Mouse (Mus musculus) hindbrain, embryonic 15.5 days (tissue): ENCODE results near the gene Mbnl1. TPM values are rescaled to one million over a fixed set of nuclear protein-coding genes. Genes with fewer than 3 reads are reported as not detected.
A peak's percentile ranks its signal among the peaks of the same experiment; 100 is the strongest.

ENCODE experiments used
- ATAC-seq: fragments of 200-750 bp; cut with Nextera tagmentation; 2 replicates; pipeline ENCODE4 v1.8.0; 2017; ENCODE audit warnings: low read depth, moderate number of reproducible peaks, moderate TSS enrichment; ENCODE audit not compliant: low FRiP score
- H3K27ac ChIP-seq: fragments of 300-500 bp; sonication (generic); replicated peaks from 2 replicates; pipeline ENCODE4 v1.5.1; 2015; ENCODE audit warnings: mild to moderate bottlenecking, inconsistent platforms
- H3K27me3 ChIP-seq: fragments of 300-500 bp; sonication (generic); 2 replicates; pipeline ENCODE4 v1.6.1; 2015; ENCODE audit warnings: control low read depth, inconsistent platforms
- H3K36me3 ChIP-seq: fragments of 300-500 bp; sonication (generic); 2 replicates; pipeline ENCODE4 v1.6.1; 2015; ENCODE audit warnings: control low read depth, inconsistent platforms
- H3K4me1 ChIP-seq: fragments of 300-500 bp; sonication (generic); replicated peaks from 2 replicates; pipeline ENCODE4 v1.6.1; 2015; ENCODE audit warnings: control low read depth, inconsistent platforms
- H3K4me2 ChIP-seq: fragments of 300-500 bp; sonication (generic); 2 replicates; pipeline ENCODE4 v1.6.1; 2015; ENCODE audit warnings: moderate library complexity, mild to moderate bottlenecking, inconsistent platforms
- H3K4me3 ChIP-seq: fragments of 300-500 bp; sonication (generic); 2 replicates; pipeline ENCODE4 v1.5.1; 2015; ENCODE audit warnings: mild to moderate bottlenecking, inconsistent platforms
- H3K9ac ChIP-seq: fragments of 300-500 bp; sonication (generic); 2 replicates; pipeline ENCODE4 v1.6.1; 2015; ENCODE audit warnings: inconsistent platforms
- H3K9me3 ChIP-seq: fragments of 300-500 bp; sonication (generic); 2 replicates; pipeline ENCODE4 v1.6.1; 2016; ENCODE audit warnings: control low read depth, inconsistent platforms
- WGBS: fragments of 180-500 bp; shearing (Covaris S2); methylation state at CpG from one replicate; pipeline ENCODE4 v1.1.7; 2015; 5-methylcytosine and 5-hydroxymethylcytosine counted together
- polyA plus RNA-seq: library from polyadenylated mRNA; unstranded; fragments of >200 nt; fragmentation: Nextera tagmentation; extraction: Ambion mirVana; gene quantifications from 2 replicates; pipeline ENCODE4 v1.2.1, GENCODE M21; 2015

The Mbnl1 gene
- polyA plus RNA-seq, 1 experiment from 2014 or later = 46.0 TPM

GRCm38 (mm10) chr3:60538214-60538971 is 65.8 kb downstream of the Mbnl1 start:
- WGBS = 85% methylated on average over 3 of the region's 3 CpGs
- no peaks in the 10 kb centered on the region for H3K9me3 ChIP-seq
- no peak overlapping the region for H3K4me3 ChIP-seq
- H3K9ac ChIP-seq = no peak overlapping the region
- H3K36me3 ChIP-seq = no peaks in the 10 kb centered on the region
- no peak overlapping the region for H3K4me2 ChIP-seq
- H3K27me3 ChIP-seq = no peaks in the 10 kb centered on the region
- no peak overlapping the region for H3K27ac ChIP-seq
- ATAC-seq = no peak
- H3K4me1 ChIP-seq = no peaks in the 10 kb centered on the region

- no peak overlapping the region for H3K9ac ChIP-seq
- ATAC-seq = no peak
Measured at GRCm38 (mm10) chr3:60541121-60541520, 68.5 kb downstream of the Mbnl1 start.

GRCm38 (mm10) chr3:60546196-60546595 is 73.6 kb downstream of the Mbnl1 start:
- WGBS = 84% methylated on average over 9 of the region's 9 CpGs
- no peak for ATAC-seq
- H3K4me2 ChIP-seq = no peak overlapping the region
- H3K27ac ChIP-seq = no peak overlapping the region
- no peaks in the 10 kb centered on the region for H3K4me1 ChIP-seq
- H3K27me3 ChIP-seq = no peaks in the 10 kb centered on the region
- H3K4me3 ChIP-seq = no peak overlapping the region
- no peaks in the 10 kb centered on the region for H3K9me3 ChIP-seq
- H3K9ac ChIP-seq = no peak overlapping the region
- H3K36me3 ChIP-seq = no peaks in the 10 kb centered on the region

More at GRCm38 (mm10) chr3:60541121-60541520, 68.5 kb downstream of the Mbnl1 start:
- H3K27me3 ChIP-seq = no peaks in the 10 kb centered on the region
- H3K4me3 ChIP-seq = no peak overlapping the region
- H3K36me3 ChIP-seq = no peaks in the 10 kb centered on the region
- no peak overlapping the region for H3K27ac ChIP-seq
- H3K4me2 ChIP-seq = no peak overlapping the region
- 85% methylated on average over 4 of the region's 4 CpGs for WGBS
- H3K9me3 ChIP-seq = no peaks in the 10 kb centered on the region
- H3K4me1 ChIP-seq = no peaks in the 10 kb centered on the region

GRCm38 (mm10) chr3:60546904-60547303 is 74.3 kb downstream of the Mbnl1 start:
- WGBS = 94% methylated on average over 4 of the region's 4 CpGs
- ATAC-seq = no peak
- H3K4me1 ChIP-seq = no peaks in the 10 kb centered on the region

GRCm38 (mm10) chr3:60550492-60550891 is 77.9 kb downstream of the Mbnl1 start:
- Histone ChIP-seq H3K27ac (no peak overlapping the region), H3K27me3 (no peaks in the 10 kb centered on the region), H3K9me3 (no peaks in the 10 kb centered on the region), H3K9ac (no peak overlapping the region), H3K4me3 (no peak overlapping the region), H3K4me1 (no peaks in the 10 kb centered on the region), H3K4me2 (no peak overlapping the region), H3K36me3 (no peaks in the 10 kb centered on the region)
- no peak for ATAC-seq
- WGBS = 61% methylated on average over 5 of the region's 5 CpGs

More at GRCm38 (mm10) chr3:60546904-60547303, 74.3 kb downstream of the Mbnl1 start:
- Histone ChIP-seq H3K27ac (no peak overlapping the region), H3K4me3 (no peak overlapping the region), H3K9me3 (no peaks in the 10 kb centered on the region), H3K9ac (no peak overlapping the region), H3K36me3 (no peaks in the 10 kb centered on the region), H3K27me3 (no peaks in the 10 kb centered on the region), H3K4me2 (no peak overlapping the region)

GRCm38 (mm10) chr3:60551650-60552049 is 79.0 kb downstream of the Mbnl1 start:
- no peak overlapping the region for H3K4me2 ChIP-seq
- no peak overlapping the region for H3K4me3 ChIP-seq
- H3K36me3 ChIP-seq = no peaks in the 10 kb centered on the region
- no peaks in the 10 kb centered on the region for H3K4me1 ChIP-seq
- WGBS = 72% methylated on average over 3 of the region's 3 CpGs
- no peak overlapping the region for H3K9ac ChIP-seq
- no peaks in the 10 kb centered on the region for H3K9me3 ChIP-seq
- no peak for ATAC-seq
- no peaks in the 10 kb centered on the region for H3K27me3 ChIP-seq
- no peak overlapping the region for H3K27ac ChIP-seq

GRCm38 (mm10) chr3:60553011-60553410 is 80.4 kb downstream of the Mbnl1 start:
- H3K27ac ChIP-seq = no peak overlapping the region
- no peak overlapping the region for H3K4me3 ChIP-seq
- no peaks in the 10 kb centered on the region for H3K4me1 ChIP-seq
- H3K27me3 ChIP-seq = no peaks in the 10 kb centered on the region
- ATAC-seq = no peak
- no peaks in the 10 kb centered on the region for H3K9me3 ChIP-seq
- no peak overlapping the region for H3K4me2 ChIP-seq
- H3K9ac ChIP-seq = no peak overlapping the region
- 82% methylated on average over 3 of the region's 3 CpGs for WGBS
- H3K36me3 ChIP-seq = no peaks in the 10 kb centered on the region

- no peak for ATAC-seq
Measured at GRCm38 (mm10) chr3:60556596-60556995, 84.0 kb downstream of the Mbnl1 start.

GRCm38 (mm10) chr3:60558252-60558862 is 85.7 kb downstream of the Mbnl1 start:
- 71% methylated on average over 7 of the region's 7 CpGs for WGBS
- H3K27ac ChIP-seq = no peak overlapping the region
- H3K4me3 ChIP-seq = no peak overlapping the region
- no peak overlapping the region for H3K4me2 ChIP-seq
- peaks cover 8% of the 10 kb centered on the region for H3K4me1 ChIP-seq
- H3K36me3 ChIP-seq = no peaks in the 10 kb centered on the region
- no peaks in the 10 kb centered on the region for H3K27me3 ChIP-seq
- no peaks in the 10 kb centered on the region for H3K9me3 ChIP-seq
- ATAC-seq = no peak
- H3K9ac ChIP-seq = no peak overlapping the region

More at GRCm38 (mm10) chr3:60556596-60556995, 84.0 kb downstream of the Mbnl1 start:
- H3K27me3 ChIP-seq = no peaks in the 10 kb centered on the region
- no peaks in the 10 kb centered on the region for H3K9me3 ChIP-seq
- no peak overlapping the region for H3K4me3 ChIP-seq
- no peak overlapping the region for H3K4me2 ChIP-seq
- no peaks in the 10 kb centered on the region for H3K36me3 ChIP-seq
- no peak overlapping the region for H3K27ac ChIP-seq
- 76% methylated on average over 3 of the region's 3 CpGs for WGBS
- no peak overlapping the region for H3K9ac ChIP-seq
- peaks cover 5% of the 10 kb centered on the region for H3K4me1 ChIP-seq

GRCm38 (mm10) chr3:60559762-60560161 is 87.1 kb downstream of the Mbnl1 start:
- Histone ChIP-seq H3K27ac (no peak overlapping the region), H3K36me3 (no peaks in the 10 kb centered on the region), H3K4me2 (no peak overlapping the region), H3K4me1 (peaks cover 22% of the 10 kb centered on the region), H3K27me3 (no peaks in the 10 kb centered on the region), H3K9ac (no peak overlapping the region), H3K9me3 (no peaks in the 10 kb centered on the region), H3K4me3 (no peak overlapping the region)
- 48% methylated on average over 2 of the region's 2 CpGs for WGBS
- 0 out of 2 replicates have a peak, but pooled peaks have one; percentile 28 for ATAC-seq

- Histone ChIP-seq H3K36me3 (no peaks in the 10 kb centered on the region), H3K27me3 (no peaks in the 10 kb centered on the region), H3K27ac (peak overlapping the region; percentile 10; the same call in 1 of the 2 replicates), H3K9me3 (no peaks in the 10 kb centered on the region), H3K9ac (no peak overlapping the region), H3K4me3 (no peak overlapping the region), H3K4me2 (no peak overlapping the region), H3K4me1 (peaks cover 32% of the 10 kb centered on the region)
- WGBS = 57% methylated on average over 10 of the region's 10 CpGs
- ATAC-seq = no peak
Measured at GRCm38 (mm10) chr3:60563529-60564243, 91.1 kb downstream of the Mbnl1 start.

- no peak overlapping the region for H3K27ac ChIP-seq
- no peaks in the 10 kb centered on the region for H3K9me3 ChIP-seq
- H3K4me2 ChIP-seq = no peak overlapping the region
- H3K36me3 ChIP-seq = no peaks in the 10 kb centered on the region
- no peaks in the 10 kb centered on the region for H3K27me3 ChIP-seq
- WGBS = 29% methylated on average over 2 of the region's 2 CpGs
- H3K9ac ChIP-seq = no peak overlapping the region
- ATAC-seq = no peak; the same call in 1 of the 2 replicates
- peaks cover 35% of the 10 kb centered on the region for H3K4me1 ChIP-seq
- no peak overlapping the region for H3K4me3 ChIP-seq
Measured at GRCm38 (mm10) chr3:60564244-60564643, 91.6 kb downstream of the Mbnl1 start.
